Comparison of ENCODE assay signal across 8 mouse cellular contexts in the genomic region with DNA sequence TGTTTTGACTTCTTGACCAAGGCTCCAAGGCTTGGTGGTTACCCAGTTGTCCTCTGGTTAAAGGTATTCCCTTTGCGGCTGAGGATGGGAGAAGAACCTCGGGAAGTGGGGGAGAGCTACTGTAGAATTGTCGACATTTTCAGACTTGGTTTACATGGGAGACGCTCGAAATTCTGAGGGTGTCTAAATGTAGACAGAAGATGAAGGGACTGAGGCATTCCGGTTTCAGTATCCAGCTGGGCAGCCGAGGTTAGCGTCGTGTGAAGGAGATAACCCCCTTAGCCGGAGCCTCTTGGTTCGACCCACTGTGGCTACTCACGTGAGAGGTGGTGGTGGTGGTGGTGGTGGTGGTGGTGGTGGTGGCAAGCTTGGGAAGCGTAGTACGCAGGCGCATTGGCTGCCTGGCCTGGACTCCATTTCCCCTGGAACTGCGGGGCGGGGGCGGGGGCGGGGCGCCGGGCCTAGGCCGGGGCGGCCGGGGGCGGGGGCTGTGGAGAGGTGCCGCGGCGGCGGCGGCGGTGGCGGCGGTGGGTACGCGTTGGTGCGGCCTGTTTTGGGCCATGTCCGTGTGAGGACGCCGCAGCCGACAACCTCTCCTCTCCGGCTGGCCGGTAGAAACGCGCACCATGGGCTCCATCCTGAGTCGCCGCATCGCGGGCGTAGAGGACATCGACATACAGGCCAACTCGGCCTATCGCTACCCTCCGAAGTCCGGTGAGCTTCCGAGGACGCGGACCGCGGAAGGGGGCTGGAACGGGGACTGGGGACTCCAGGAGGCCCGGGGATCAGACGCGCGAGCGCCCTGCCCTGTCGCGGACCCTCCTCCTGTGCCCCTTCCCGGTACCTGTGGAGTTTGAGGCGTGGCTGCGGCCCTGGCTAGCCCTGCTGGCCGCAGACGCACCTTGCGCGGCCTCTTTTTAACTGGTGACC. TPM values are rescaled to one million over a fixed set of nuclear protein-coding genes. Genes with fewer than 3 reads are reported as not detected.
A peak's percentile ranks its signal among the peaks of the same experiment; 100 is the strongest.
DNase-seq lines count a peak whose midpoint lies in the region; ATAC-seq lines count a peak whose summit lies in the region.

Gene Mgrn1, plus strand, starts transcription at position 490 of the 930 bp plus-strand sequence.

- no peaks in the 10 kb centered on the region for H3K27me3 ChIP-seq in intestine, embryonic 14.5 days (replicated peaks; ENCODE audit: control insufficient read depth, insufficient read depth, low read length)
- H3K27me3 ChIP-seq in midbrain, embryonic 10.5 days (ENCODE audit: low read depth, poor library complexity, severe bottlenecking), result no peaks in the 10 kb centered on the region

- peak; percentile 91 for ATAC-seq in intestine, embryonic 14.5 days (replicated peaks; ENCODE audit: low FRiP score, low TSS enrichment, low read depth)

- peak within 1 kb of the TSS; percentile 90 for H3K9ac ChIP-seq in intestine, embryonic 14.5 days (ENCODE audit: low read length)

- H3K36me3 ChIP-seq in intestine, embryonic 14.5 days (ENCODE audit: control insufficient read depth, insufficient read depth, low read length), result no peaks in the 10 kb centered on the region
- H3K36me3 ChIP-seq in midbrain, embryonic 10.5 days, result peaks cover 2% of the 10 kb centered on the region; the same call in 1 of the 2 replicates

- peak within 1 kb of the TSS; percentile 64 for H3K4me2 ChIP-seq in intestine, embryonic 14.5 days (ENCODE audit: low read length)

- no peaks in the 10 kb centered on the region for H3K9me3 ChIP-seq in intestine, embryonic 14.5 days (ENCODE audit: control insufficient read depth, low read length)
- no peaks in the 10 kb centered on the region for H3K9me3 ChIP-seq in midbrain, embryonic 10.5 days (replicated peaks)

- peaks cover 24% of the 10 kb centered on the region for H3K4me1 ChIP-seq in intestine, embryonic 14.5 days (replicated peaks; ENCODE audit: control insufficient read depth, insufficient read depth, low read length)
- H3K4me1 ChIP-seq in midbrain, embryonic 10.5 days, result peaks cover 32% of the 10 kb centered on the region

- WGBS in intestine, embryonic 14.5 days, result under 1% methylated on average over 61 of the region's 74 CpGs
- under 1% methylated on average over 57 of the region's 74 CpGs for whole genome bisulfite sequencing in midbrain, embryonic 10.5 days

- intact Hi-C loops in gastrocnemius, postnatal 36 days (cut with DNase I), result no loop called here
- intact Hi-C loops in left cerebral cortex, postnatal 36 days (cut with DNase I), result loop anchor here (2.0 kb wide), 1 partner anchor 27 kb away; no protein-coding TSS in a partner anchor

- DNase-seq in urinary bladder, adult 18-20 months (ENCODE audit: low spot score in 2 of 2), result peak; percentile 73 to 77
- no peak for DNase-seq in urinary bladder, postnatal 10 days (ENCODE audit: low spot score)
- peak; percentile 92 for DNase-seq in embryo, embryonic 11.5 days (ENCODE audit: low read depth, low spot score)
- peak; percentile 76 to 87 for DNase-seq in gastrocnemius, postnatal 36 days
- peak; percentile 90 for DNase-seq in intestine, embryonic 14.5 days (ENCODE audit: low spot score)
- peak; percentile 82 to 83 for DNase-seq in left cerebral cortex, postnatal 36 days (ENCODE audit: low spot score in 2 of 2)
- peak; percentile 92 for DNase-seq in midbrain, embryonic 10.5 days (ENCODE audit: low spot score)
- peak; percentile 86 for DNase-seq in right cerebral cortex, postnatal 4 days

- peak within 1 kb of the TSS; percentile 69 for H3K27ac ChIP-seq in intestine, embryonic 14.5 days (ENCODE audit: low read depth)
- H3K27ac ChIP-seq in midbrain, embryonic 10.5 days (replicated peaks), result peak within 1 kb of the TSS; percentile 96

- H3K4me3 ChIP-seq in intestine, embryonic 14.5 days (ENCODE audit: low read depth, low read length), result peak within 1 kb of the TSS; percentile 94
- peak within 1 kb of the TSS; percentile 70 for H3K4me3 ChIP-seq in midbrain, embryonic 10.5 days

RNA-seq across cellular contexts. Expression of gene Mgrn1, which starts in this region (rescaled TPM):
- 10 to 100 TPM; 49.4 to 52.7 TPM for total RNA-seq in gastrocnemius, postnatal 36 days (2021)
- polyA plus RNA-seq in intestine, embryonic 14.5 days (2014; fragmentation: Nextera tagmentation; extraction: Ambion mirVana), result 83.7 and 87.6 TPM in 2 replicates
- total RNA-seq in left cerebral cortex, postnatal 36 days (2021), result 100 to 1,000 TPM; 207 to 218 TPM
- polyA plus RNA-seq in midbrain, embryonic 10.5 days (2016; fragmentation: Nextera tagmentation; extraction: Ambion mirVana), result 68.5 and 78.2 TPM in 2 replicates
